Mouse (Mus musculus): Measurements from ENCODE around the gene Olfr1448. TPM values are rescaled to one million over a fixed set of nuclear protein-coding genes. Genes with fewer than 3 reads are reported as not detected.
"Not testable (repeated sequence)": the region's sequence is repeated elsewhere in the genome, so short reads cannot be mapped to it uniquely, and the experiment has no call there.

Gene Olfr1448
- not detected in 2 replicates for polyA plus RNA-seq (2014; fragmentation: Nextera tagmentation; extraction: Ambion mirVana)

DNA sequence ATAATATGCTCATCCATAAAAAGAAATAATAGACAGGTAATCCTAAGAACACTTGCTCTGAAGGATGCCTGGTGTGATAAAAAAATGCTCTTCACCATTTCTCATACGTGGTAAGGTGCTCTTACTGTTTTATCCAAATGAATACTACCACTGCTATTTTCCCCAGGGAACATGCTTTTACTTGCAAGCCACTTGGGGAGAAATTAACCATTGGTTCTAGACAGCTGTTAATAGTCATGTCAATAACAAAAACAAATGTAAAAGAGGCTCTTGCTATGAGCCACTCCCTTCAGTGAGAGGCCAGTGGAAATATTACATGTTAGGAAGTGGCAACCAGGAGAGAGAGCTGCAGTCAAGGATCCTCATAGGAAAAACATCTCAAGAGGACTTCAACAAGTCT, at the start of gene Olfr1448:
Olfr1448 (minus strand) TSS at position 101 of the 400 bp plus-strand sequence.
- H3K9ac ChIP-seq (replicated peaks; ENCODE audit: low read depth, low read length): no peak within 1 kb of the TSS
- H3K4me3 ChIP-seq (ENCODE audit: low read depth, low read length): no peak within 1 kb of the TSS
- no peaks in the 10 kb centered on the region for H3K36me3 ChIP-seq (ENCODE audit: control insufficient read depth, insufficient read depth, low read length)
- H3K27ac ChIP-seq (ENCODE audit: low read length): no peak within 1 kb of the TSS
- H3K27me3 ChIP-seq (ENCODE audit: control insufficient read depth, insufficient read depth, low read length): no peaks in the 10 kb centered on the region
- 77% methylated on average over 1 of the region's 1 CpGs for WGBS
- no peak within 1 kb of the TSS for H3K4me2 ChIP-seq (replicated peaks; ENCODE audit: low read depth, low read length)
- ATAC-seq (ENCODE audit: insufficient number of reproducible peaks, insufficient read depth, low FRiP score, low read depth): no peak
- no peaks in the 10 kb centered on the region for H3K4me1 ChIP-seq (ENCODE audit: control insufficient read depth, insufficient read depth, low read length)
- H3K9me3 ChIP-seq (ENCODE audit: control insufficient read depth, low read depth, low read length): no peaks in the 10 kb centered on the region

DNA sequence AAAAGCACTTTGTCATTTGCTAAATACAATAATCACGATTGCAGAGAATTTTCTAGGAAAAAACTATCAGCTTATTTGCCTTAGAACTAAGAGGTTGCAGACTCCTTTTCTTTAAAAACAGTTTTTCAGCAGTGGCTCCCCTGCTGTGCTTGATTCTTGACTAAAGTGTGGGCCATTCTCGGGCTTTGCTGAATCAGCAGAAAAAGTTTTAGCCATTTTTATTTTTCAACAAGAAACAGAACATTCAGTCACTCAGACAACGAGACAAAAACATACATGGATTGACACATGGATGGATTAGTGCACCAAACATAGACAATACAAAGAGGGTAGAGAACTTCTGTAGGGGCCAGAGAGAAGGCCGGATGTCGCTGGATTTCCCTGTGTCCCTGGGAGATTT, 45.9 kb upstream of the Olfr1448 start:
- not testable (repeated sequence) for H3K36me3 ChIP-seq (ENCODE audit: control insufficient read depth, insufficient read depth, low read length); H3K4me3 ChIP-seq (ENCODE audit: low read depth, low read length); H3K4me1 ChIP-seq (ENCODE audit: control insufficient read depth, insufficient read depth, low read length); H3K4me2 ChIP-seq (replicated peaks; ENCODE audit: low read depth, low read length); H3K9ac ChIP-seq (replicated peaks; ENCODE audit: low read depth, low read length); H3K9me3 ChIP-seq (ENCODE audit: control insufficient read depth, low read depth, low read length); H3K27me3 ChIP-seq (ENCODE audit: control insufficient read depth, insufficient read depth, low read length); ATAC-seq (ENCODE audit: insufficient number of reproducible peaks, insufficient read depth, low FRiP score, low read depth); H3K27ac ChIP-seq (ENCODE audit: low read length)
- 83% methylated on average over 5 of the region's 5 CpGs for WGBS

DNA sequence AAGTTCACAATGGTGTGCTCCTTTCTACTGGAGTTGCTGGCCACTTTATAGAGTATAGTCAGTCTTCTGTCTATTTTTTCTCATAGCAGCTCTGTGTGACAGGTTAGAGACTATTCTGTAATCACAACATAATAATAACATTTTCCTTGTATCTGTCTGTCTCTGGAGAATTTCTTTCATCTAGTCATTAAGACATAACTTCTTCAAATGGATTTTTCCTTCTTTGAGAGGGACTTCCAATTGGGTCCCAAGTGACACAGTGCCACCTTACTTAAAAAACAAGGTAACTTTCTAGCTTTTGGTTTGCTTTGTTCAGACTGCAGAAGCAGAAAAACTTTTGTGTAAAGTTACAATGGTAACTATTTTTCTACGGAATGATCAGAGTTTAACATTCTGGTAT, 25.7 kb upstream of the Olfr1448 start, which contains the start of gene Olfr1450:
Olfr1450 (plus strand) TSS at position 301 of the 400 bp plus-strand sequence.
- H3K9ac ChIP-seq (replicated peaks; ENCODE audit: low read depth, low read length): no peak within 1 kb of the TSS
- no peaks in the 10 kb centered on the region for H3K36me3 ChIP-seq (ENCODE audit: control insufficient read depth, insufficient read depth, low read length)
- H3K4me2 ChIP-seq (replicated peaks; ENCODE audit: low read depth, low read length): no peak within 1 kb of the TSS
- no peak within 1 kb of the TSS for H3K4me3 ChIP-seq (ENCODE audit: low read depth, low read length)
- no peak within 1 kb of the TSS for H3K27ac ChIP-seq (ENCODE audit: low read length)
- H3K9me3 ChIP-seq (ENCODE audit: control insufficient read depth, low read depth, low read length): 0 out of 2 replicates have a peak, but pooled peaks cover 4% of the 10 kb centered on the region
- H3K27me3 ChIP-seq (ENCODE audit: control insufficient read depth, insufficient read depth, low read length): no peaks in the 10 kb centered on the region
- ATAC-seq (ENCODE audit: insufficient number of reproducible peaks, insufficient read depth, low FRiP score, low read depth): no peak
- H3K4me1 ChIP-seq (ENCODE audit: control insufficient read depth, insufficient read depth, low read length): no peaks in the 10 kb centered on the region
- WGBS: 86% methylated on average over 1 of the region's 1 CpGs

DNA sequence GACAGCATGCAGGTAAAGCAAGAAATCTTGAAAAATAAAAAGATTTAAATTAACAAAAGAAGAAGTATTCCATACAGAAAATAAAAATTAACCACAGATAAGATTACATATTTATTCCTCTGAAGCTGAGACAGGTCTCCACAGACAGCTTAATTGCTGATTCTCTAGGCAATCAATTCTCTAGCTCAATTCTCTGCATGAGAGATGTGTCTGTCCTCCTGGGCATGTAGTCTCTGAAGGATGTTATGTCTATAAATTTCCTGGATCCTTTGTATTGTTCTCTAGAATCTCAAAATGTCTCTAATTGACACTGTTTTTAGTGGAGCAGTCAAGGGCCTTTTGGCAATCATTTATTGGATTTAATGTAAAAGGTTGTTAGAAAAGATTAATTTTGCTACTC, 6.3 kb upstream of the Olfr1448 start, which contains the start of gene Olfr1449:
Olfr1449 (plus strand) TSS at position 301 of the 400 bp plus-strand sequence.
- Histone ChIP-seq H3K9me3 (ENCODE audit: control insufficient read depth, low read depth, low read length) (no peaks in the 10 kb centered on the region), H3K27ac (ENCODE audit: low read length) (no peak within 1 kb of the TSS), H3K9ac (replicated peaks; ENCODE audit: low read depth, low read length) (no peak within 1 kb of the TSS), H3K4me1 (ENCODE audit: control insufficient read depth, insufficient read depth, low read length) (no peaks in the 10 kb centered on the region), H3K4me3 (ENCODE audit: low read depth, low read length) (no peak within 1 kb of the TSS), H3K27me3 (ENCODE audit: control insufficient read depth, insufficient read depth, low read length) (no peaks in the 10 kb centered on the region), H3K36me3 (ENCODE audit: control insufficient read depth, insufficient read depth, low read length) (no peaks in the 10 kb centered on the region), H3K4me2 (replicated peaks; ENCODE audit: low read depth, low read length) (no peak within 1 kb of the TSS)
- ATAC-seq (ENCODE audit: insufficient number of reproducible peaks, insufficient read depth, low FRiP score, low read depth): no peak

DNA sequence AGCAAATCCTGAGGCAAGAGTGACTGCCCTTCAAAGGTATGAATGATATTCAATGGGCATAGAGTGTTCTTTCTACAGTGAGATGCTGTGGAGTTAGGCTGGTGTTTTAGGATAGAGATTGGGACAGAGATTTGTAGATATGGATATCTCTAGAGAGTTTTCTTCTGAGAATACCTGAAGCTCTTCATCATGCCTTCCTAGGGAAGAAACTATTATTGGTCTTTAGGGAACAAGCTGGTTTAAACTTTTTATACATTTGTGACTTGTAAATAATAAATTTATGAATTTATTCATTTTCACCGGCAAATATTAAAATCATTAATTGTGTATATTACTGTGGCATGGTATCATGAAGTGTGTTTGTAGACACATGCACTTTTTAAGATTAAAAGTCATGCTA, 20.6 kb downstream of the Olfr1448 start, which contains the start of gene Olfr1447:
Olfr1447 (minus strand) TSS at position 101 of the 400 bp plus-strand sequence.
- ATAC-seq (ENCODE audit: insufficient number of reproducible peaks, insufficient read depth, low FRiP score, low read depth): no peak
- no peaks in the 10 kb centered on the region for H3K27me3 ChIP-seq (ENCODE audit: control insufficient read depth, insufficient read depth, low read length)
- no peak within 1 kb of the TSS for H3K9ac ChIP-seq (replicated peaks; ENCODE audit: low read depth, low read length)
- no peak within 1 kb of the TSS for H3K27ac ChIP-seq (ENCODE audit: low read length)
- no peak within 1 kb of the TSS for H3K4me3 ChIP-seq (ENCODE audit: low read depth, low read length)
- no peaks in the 10 kb centered on the region for H3K36me3 ChIP-seq (ENCODE audit: control insufficient read depth, insufficient read depth, low read length)
- H3K4me1 ChIP-seq (ENCODE audit: control insufficient read depth, insufficient read depth, low read length): no peaks in the 10 kb centered on the region
- no peak within 1 kb of the TSS for H3K4me2 ChIP-seq (replicated peaks; ENCODE audit: low read depth, low read length)
- WGBS: 93% methylated on average over 1 of the region's 1 CpGs
- H3K9me3 ChIP-seq (ENCODE audit: control insufficient read depth, low read depth, low read length): no peaks in the 10 kb centered on the region; the same call in 1 of the 2 replicates

DNA sequence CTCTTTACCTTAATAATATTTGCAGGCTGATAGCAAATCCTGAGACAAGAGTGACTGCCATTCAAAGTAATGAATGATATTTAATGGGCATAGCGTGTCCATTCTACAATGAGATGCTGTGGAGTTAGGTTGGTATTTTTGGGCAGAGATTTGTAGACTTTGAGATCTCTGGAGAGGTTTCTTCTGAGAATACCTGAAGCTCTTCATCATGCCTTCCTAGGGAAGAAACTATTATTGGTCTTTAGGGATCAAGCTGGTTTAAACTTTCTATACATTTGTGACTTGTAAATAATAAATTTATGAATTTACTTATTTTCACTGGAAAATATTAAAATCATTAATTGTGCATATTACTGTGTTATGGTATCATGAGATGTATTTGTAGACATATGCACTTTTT, 30.8 kb downstream of the Olfr1448 start, which contains the start of gene Olfr1446:
Olfr1446 (minus strand) TSS at position 101 of the 400 bp plus-strand sequence.
- H3K4me2 ChIP-seq (replicated peaks; ENCODE audit: low read depth, low read length): no peak within 1 kb of the TSS
- H3K27ac ChIP-seq (ENCODE audit: low read length): no peak within 1 kb of the TSS
- H3K36me3 ChIP-seq (ENCODE audit: control insufficient read depth, insufficient read depth, low read length): no peaks in the 10 kb centered on the region
- H3K4me3 ChIP-seq (ENCODE audit: low read depth, low read length): no peak within 1 kb of the TSS
- no peaks in the 10 kb centered on the region for H3K4me1 ChIP-seq (ENCODE audit: control insufficient read depth, insufficient read depth, low read length)
- H3K9me3 ChIP-seq (ENCODE audit: control insufficient read depth, low read depth, low read length): no peaks in the 10 kb centered on the region
- WGBS: 83% methylated on average over 1 of the region's 1 CpGs
- ATAC-seq (ENCODE audit: insufficient number of reproducible peaks, insufficient read depth, low FRiP score, low read depth): no peak
- no peaks in the 10 kb centered on the region for H3K27me3 ChIP-seq (ENCODE audit: control insufficient read depth, insufficient read depth, low read length)
- no peak within 1 kb of the TSS for H3K9ac ChIP-seq (replicated peaks; ENCODE audit: low read depth, low read length)

DNA sequence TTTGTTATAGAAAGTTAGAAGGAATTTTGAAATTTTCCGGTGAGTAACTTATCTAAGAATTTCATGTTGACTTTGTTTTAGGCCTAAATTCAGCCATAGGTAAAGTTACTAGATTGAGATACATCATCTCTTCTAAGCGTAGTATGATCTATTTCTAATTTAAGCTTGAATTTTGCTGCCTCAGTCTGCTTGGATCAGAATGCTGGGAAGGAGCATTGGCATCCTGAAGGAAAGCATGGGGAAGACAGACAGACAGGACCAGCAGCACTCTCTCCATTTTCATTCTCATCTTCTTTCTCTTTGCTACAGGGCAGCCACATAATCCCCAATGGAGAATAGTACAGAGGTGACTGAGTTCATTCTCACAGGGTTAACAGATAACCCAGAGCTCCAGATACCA, 40.7 kb downstream of the Olfr1448 start, which contains the start of gene Olfr1445:
Olfr1445 (plus strand) TSS at position 301 of the 400 bp plus-strand sequence.
- Histone ChIP-seq H3K4me3 (ENCODE audit: low read depth, low read length) (no peak within 1 kb of the TSS), H3K4me1 (ENCODE audit: control insufficient read depth, insufficient read depth, low read length) (no peaks in the 10 kb centered on the region), H3K27ac (ENCODE audit: low read length) (no peak within 1 kb of the TSS), H3K36me3 (ENCODE audit: control insufficient read depth, insufficient read depth, low read length) (no peaks in the 10 kb centered on the region), H3K9me3 (ENCODE audit: control insufficient read depth, low read depth, low read length) (no peaks in the 10 kb centered on the region), H3K9ac (replicated peaks; ENCODE audit: low read depth, low read length) (no peak within 1 kb of the TSS), H3K4me2 (replicated peaks; ENCODE audit: low read depth, low read length) (no peak within 1 kb of the TSS), H3K27me3 (ENCODE audit: control insufficient read depth, insufficient read depth, low read length) (no peaks in the 10 kb centered on the region)
- ATAC-seq (ENCODE audit: insufficient number of reproducible peaks, insufficient read depth, low FRiP score, low read depth): no peak
- 78% methylated on average over 2 of the region's 2 CpGs for WGBS
